Mouse (Mus musculus) granulocyte monocyte progenitor cell, adult 5-6 weeks (primary cell): ENCODE measurements around the gene Sec23b. TPM values are rescaled to one million over a fixed set of nuclear protein-coding genes. Genes with fewer than 3 reads are reported as not detected.

ENCODE experiments used
- ATAC-seq: replicated peaks from 2 replicates; pipeline ENCODE4 v1.8.0; 2016; ENCODE audit warnings: mild to moderate bottlenecking, moderate TSS enrichment, inconsistent platforms; ENCODE audit not compliant: poor library complexity, severe bottlenecking
- total RNA-seq, 2 experiments: library from RNA; stranded (forward) in 1 of 2; stranded (reverse) in 1 of 2; fragments of 200-712, 200-1000 nt in 1 of 2; fragments of >200 nt in 1 of 2; fragmentation: Nextera tagmentation in 1 of 2; gene quantifications; 2 replicates each; pipeline ENCODE4 v1.2.3; 2014 to 2017

Gene Sec23b
- total RNA-seq, 2 experiments from 2014 or later = 79.4 to 120 TPM

DNA sequence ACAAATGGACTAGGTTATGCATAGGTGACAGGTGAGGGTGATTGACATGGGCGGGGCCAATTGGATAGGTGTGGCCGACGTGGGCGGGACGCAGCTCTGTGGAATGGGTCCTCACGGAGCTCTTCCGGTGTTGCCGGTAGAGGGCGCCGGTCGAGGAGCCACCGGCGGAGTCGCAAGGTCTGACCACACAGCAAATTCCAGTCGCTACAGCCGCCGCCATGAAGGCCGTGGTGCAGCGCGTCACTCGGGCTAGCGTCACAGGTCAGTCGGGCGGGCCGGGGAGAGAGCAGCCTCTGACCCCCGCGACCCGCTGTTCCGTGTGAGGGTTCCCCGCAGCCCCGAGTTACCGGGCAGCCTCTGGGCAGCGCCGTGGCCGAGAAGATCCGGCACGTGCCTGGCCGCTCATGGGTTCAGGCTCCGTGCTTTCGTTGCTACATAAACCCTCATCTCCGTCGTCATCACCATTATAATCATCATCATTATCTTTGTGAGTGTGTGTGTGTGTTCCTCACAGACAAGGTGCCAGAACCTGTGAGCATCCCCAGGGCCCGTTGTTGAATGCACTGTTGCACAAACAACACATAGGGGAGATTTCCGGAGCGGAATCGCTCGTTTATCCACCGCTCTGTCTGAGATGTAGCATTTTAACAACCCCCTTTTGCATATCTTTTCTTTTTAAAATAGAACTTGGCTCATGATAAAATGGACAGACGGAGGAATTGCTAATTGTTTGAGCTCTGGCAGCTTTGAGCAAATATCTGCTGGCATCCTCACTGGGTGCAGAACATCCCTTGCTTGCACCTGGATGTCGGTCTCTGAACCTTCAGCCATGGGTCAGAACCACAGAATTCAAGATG lies 44.0 kb downstream of the Sec23b start, which contains the start of gene Dtd1:
Gene Dtd1, plus strand, starts transcription at position 67 of the 857 bp plus-strand sequence.
- ATAC-seq = peak; percentile 96

DNA sequence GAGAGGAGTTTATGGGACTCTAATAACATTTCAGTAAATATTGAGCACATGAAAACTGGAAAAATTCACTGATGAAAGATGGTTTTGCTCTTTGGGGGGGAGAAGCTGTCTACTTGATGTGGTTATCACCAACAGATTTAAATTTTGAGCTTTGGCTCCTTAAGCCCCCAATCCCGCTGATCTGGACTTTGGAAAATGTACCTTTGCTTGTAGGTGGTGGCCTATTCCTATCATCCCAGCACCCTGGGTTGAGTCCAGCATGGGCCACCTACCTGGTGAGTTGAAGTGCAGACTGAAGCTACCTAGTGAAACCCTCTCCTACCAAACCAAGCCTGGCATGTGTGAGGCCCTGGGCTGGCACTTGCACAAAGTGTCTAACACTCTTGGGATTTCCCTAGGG lies 45.5 kb downstream of the Sec23b start:
- ATAC-seq = no peak

DNA sequence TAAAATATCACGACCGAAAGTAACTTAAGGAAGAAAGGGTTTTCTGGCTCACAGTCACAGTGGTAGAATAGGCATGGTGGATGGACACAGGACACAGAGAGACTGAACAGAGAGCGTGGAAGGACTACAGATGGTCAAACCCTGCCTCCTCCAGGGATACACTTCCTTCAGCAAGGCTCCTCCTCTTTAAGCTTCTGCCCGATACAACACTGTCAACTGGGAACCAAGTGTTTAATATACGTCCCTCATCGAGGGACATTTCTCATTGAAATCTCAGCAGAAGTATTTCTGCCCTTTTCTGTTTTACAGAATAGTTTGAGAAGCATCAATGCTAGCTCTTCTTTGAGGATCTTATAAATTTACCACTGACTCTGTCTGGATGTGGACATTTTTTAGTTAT lies 57.9 kb downstream of the Sec23b start:
- ATAC-seq = no peak

DNA sequence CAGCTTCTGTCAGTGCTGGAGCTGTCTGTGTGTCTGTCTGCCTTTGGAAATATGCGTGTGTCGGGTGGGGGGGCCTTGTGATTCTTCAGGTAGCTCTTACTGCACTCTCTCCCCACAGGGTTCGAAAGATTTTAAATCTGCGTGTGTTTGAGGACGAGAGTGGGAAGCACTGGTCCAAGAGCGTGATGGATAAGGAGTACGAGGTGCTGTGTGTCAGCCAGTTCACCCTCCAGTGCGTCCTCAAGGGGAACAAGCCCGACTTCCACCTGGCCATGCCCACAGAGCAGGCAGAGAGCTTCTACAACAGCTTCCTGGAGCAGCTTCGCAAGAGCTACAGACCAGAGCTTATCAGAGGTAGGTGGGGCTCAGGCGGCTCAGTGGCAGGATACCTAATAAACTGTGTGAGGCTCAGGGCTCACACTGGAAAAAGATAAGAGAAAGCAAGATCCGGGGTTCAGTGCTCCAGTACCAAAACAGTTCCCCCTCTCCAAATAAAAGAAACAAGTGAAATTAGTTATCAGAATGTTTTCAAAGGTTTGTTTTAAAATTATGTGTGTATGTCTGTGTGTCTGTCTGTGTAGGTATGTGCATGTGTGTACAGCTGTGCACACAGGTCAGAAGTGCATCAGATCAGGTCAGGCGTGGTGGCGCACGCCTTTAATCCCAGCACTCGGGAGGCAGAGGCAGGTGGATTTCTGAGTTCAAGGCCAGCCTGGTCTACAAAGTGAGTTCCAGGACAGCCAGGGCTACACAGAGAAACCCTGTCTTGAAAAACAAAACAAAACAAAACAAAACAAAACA lies 61.2 kb downstream of the Sec23b start:
- no peak for ATAC-seq

DNA sequence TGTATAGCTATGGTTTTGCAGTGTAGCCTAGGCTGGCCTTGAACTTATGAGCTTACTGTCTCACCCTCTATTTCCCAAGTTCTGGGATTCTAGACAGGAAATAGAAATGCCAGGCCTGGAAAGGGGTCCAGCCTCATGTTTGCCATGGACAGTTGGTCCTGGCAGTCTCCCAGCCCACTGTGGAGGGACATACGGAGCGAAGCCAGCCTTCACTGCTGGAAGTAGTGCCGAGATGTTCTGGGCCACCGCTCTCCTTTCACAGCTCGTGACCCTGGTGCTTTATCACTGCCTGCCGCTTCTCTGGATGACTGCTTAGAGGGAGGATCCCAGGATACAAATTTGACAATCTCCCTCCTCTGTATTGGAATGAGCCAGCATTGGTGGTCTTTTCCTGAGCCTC lies 65.5 kb downstream of the Sec23b start:
- no peak for ATAC-seq

DNA sequence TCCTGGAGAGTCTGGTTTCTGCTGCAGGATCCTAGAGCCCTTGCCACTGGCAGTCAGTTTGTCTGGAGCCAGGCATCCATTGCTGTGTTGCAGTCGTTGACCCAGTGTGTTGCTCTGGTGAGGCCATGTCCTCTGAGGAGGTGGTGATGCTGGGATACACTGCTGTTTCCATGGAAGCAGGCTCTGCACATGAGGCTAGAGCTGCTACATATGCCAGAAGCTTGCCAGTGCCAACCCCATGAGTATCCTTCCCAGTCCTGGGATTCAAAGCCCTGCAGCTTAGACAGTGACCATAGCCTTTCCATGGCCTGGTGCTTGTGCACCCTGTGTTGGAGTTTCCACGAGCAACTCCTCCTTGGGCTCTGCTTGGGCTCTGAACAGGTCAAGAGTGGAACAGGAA lies 77.5 kb downstream of the Sec23b start:
- ATAC-seq = no peak

DNA sequence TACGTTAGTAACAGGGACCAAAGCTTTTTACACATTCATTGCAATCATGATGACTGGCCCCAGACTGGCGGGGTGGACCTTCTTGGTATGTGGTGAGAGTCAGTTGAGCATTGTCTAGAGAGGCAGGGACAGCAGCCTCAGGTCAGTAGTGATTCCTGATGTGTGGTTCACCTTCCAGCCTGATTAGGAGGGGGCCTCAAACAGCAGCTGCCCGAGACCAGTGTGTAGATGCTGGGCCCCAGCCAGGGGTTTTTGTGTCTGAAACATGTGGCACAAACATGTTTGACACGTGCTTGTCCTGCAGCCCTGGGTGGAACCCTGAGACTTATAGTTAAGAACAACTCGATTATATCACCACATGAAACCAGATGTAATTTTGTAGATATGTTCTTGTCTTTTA lies 78.2 kb downstream of the Sec23b start:
- no peak for ATAC-seq

DNA sequence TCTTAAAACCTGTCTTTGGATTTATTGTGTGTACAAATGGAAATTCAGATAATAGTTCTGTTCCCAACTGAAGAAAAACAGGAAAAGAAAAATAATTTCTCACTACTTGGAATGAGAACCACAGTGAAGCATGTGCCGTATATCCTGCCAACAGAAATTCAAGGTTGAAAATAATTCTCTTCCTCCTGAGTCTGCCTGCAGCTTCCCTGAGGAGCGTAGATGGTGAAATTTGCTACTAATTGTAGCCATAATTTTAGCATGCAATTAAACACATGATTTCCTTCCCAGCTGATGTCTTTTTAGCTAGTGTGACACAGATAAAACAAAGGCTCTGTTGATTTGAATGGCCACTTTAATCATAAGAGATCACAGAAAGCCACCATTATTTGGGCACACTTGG lies 78.7 kb downstream of the Sec23b start:
- no peak for ATAC-seq

DNA sequence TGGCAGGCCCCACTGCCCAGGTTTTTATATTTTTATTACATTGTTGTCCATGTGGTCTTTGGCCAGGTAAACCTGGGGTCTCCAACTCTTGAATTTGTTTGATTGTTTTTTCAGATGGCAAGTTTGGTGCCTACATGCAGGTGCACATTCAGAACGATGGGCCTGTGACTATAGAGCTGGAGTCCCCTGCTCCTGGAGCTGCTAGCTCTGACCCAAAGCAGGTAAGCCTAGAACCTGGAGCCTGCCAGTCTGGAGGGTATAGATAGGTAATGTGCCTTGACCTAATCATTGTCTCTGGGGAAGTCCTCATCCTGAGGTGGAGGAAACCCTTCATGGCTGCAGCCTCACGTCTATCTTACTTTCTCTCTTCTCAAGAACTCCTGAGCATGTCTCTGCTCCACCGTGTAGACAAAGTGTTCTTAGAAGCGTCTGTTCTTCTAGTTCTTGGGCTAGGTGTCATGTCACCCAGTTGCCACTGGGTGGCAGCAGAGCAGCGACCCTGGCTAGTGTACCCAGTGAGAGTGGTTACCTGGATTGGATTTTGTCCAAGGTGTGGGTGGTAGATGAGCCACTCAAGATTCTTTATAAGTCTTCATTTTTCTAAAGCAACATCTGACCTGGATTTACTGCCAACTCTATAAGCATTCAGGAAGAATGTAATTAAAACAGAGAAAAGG lies 79.8 kb downstream of the Sec23b start:
- peak; percentile 71 for ATAC-seq

DNA sequence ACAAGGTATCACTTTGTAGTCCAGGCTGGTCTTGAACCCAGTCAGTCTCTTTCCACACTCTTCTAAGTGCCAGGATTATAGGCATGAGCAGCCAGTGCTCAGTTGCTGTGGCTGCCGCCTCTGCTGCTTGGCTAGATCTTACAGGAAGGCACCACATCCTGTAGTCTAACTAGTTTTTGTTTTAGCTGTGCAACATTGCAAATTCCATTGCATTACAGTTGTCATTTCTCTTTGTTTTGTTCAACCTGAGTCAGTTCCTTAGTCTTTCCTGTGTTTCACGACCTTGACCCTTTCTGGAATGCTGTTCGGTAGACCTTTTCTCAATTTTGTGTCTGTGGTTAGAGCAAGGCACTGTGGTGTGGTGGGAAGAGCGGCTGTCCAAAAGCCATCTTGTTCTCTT lies 81.2 kb downstream of the Sec23b start:
- ATAC-seq = no peak

DNA sequence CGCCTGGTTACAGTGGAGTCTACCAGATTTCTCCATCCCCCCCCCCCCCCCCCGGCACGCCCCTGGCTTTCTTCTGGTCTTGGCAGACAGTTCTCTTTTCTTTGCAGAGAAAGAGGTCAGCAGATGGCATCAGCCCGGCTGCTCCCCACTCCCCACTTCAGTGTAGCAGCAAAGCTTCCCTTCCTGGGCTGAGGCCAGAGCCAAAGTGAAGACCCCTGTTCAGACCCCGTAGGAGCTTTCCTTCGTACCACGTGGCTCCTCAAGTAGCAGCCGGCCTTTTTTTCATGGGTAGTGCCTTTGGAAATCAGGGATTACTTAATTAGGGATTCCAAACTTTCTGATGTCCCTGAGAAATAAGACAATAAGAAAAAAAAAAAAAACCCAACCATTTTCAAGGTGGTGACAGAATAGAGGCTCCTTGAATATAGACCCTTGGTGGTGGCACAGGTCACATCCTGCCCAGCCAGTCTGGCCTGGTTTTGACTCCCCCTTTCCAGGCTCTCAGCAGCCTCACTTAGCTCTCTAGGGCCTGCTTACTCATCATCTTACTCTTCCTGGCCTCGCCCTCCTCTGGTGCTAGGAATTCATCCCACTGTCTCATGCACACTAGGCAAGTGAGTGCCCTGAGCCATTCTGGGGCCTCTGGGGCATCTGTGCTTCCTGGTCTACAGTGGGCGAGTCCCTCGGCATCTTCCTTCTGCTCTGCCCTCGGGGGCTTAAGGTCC lies 81.8 kb downstream of the Sec23b start:
- ATAC-seq = no peak

DNA sequence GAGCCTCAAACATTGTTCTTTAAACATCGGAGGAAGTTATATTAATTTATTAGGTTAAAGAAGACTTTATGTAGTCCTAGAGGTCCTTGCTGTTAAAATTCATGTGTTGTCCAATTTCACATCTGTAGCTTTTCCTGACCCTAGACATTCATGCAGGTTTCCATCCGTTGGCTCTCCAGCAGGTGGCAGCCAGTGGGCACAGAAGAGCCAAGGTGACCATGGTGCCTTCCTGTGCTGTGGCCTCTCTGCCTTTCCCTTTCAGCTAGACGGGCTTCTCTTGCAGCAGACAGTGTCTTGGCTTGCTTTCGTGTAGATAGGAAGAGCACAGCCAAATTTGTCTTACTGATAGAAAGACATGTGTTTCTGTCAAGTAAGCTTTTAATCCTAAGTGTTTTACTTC lies 82.7 kb downstream of the Sec23b start:
- ATAC-seq = no peak

DNA sequence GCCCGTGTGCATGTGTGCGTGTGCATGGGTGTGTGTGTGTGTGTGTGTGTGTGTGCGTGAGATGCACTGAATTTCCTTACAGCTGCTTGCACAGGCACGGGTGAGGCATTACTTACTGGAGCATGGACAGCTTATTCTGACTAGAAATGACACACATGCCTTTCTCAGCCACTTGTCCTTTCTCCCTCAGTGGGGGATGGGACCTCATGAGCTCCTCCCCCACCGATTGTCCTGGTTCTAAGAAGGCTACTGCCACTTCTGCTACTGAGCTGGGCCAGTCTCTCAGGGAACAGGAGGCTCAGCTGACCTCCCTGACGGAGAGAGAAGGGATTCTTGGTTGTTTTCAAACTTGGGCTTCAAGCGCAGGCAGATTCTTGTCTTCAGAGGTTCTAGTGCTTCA lies 84.1 kb downstream of the Sec23b start:
- ATAC-seq = no peak

Other genes starting within 250 kb of the Sec23b start
- gene Ovol2, start 224.1 kb upstream of the Sec23b start, total RNA-seq (2014; fragmentation: Nextera tagmentation) = not detected in 2 replicates
- gene Ovol2, start 224.1 kb upstream of the Sec23b start, total RNA-seq (2017) = not detected in 2 replicates
- 62.8 and 84.3 TPM in 2 replicates for gene Kat14, start 187.2 kb upstream of the Sec23b start, total RNA-seq (2014; fragmentation: Nextera tagmentation)
- 37.3 and 37.9 TPM in 2 replicates for gene Kat14, start 187.2 kb upstream of the Sec23b start, total RNA-seq (2017)
- not detected in 2 replicates for gene Pet117, start 187.2 kb upstream of the Sec23b start, total RNA-seq (2014; fragmentation: Nextera tagmentation)
- gene Pet117, start 187.2 kb upstream of the Sec23b start, total RNA-seq (2017) = not detected in 2 replicates
- gene Dzank1, start 28.8 kb upstream of the Sec23b start, total RNA-seq (2014; fragmentation: Nextera tagmentation) = not detected in 2 replicates
- 2.5 TPM in 1 of 2 replicates, not detected in the other for gene Dzank1, start 28.8 kb upstream of the Sec23b start, total RNA-seq (2017)
- 15.6 and 19.1 TPM in 2 replicates for gene Polr3f, start 28.5 kb upstream of the Sec23b start, total RNA-seq (2014; fragmentation: Nextera tagmentation)
- 29.1 and 35.1 TPM in 2 replicates for gene Polr3f, start 28.5 kb upstream of the Sec23b start, total RNA-seq (2017)
- 11.5 and 19.1 TPM in 2 replicates for gene Rbbp9, start 5.4 kb upstream of the Sec23b start, total RNA-seq (2014; fragmentation: Nextera tagmentation)
- 9.6 and 9.7 TPM in 2 replicates for gene Rbbp9, start 5.4 kb upstream of the Sec23b start, total RNA-seq (2017)
- gene Smim26, start 37.8 kb downstream of the Sec23b start, total RNA-seq (2014; fragmentation: Nextera tagmentation) = 32.6 and 47.7 TPM in 2 replicates
- 15.6 and 30.0 TPM in 2 replicates for gene Smim26, start 37.8 kb downstream of the Sec23b start, total RNA-seq (2017)
- 31.2 and 39.9 TPM in 2 replicates for gene Dtd1, start 43.7 kb downstream of the Sec23b start, total RNA-seq (2014; fragmentation: Nextera tagmentation)
- 43.9 and 75.9 TPM in 2 replicates for gene Dtd1, start 43.7 kb downstream of the Sec23b start, total RNA-seq (2017)